Mouse (Mus musculus) spleen, adult 2 months (tissue): ENCODE measurements around the gene Gm11639. TPM values are rescaled to one million over a fixed set of nuclear protein-coding genes. Genes with fewer than 3 reads are reported as not detected.

Experiments used
- DNase-seq, 2 experiments: peaks; one replicate each; pipeline versions ENCODE4 v3.0.0 to v3.0.0-alpha.2; 2012 to 2021; ENCODE audit warnings: low spot score in 2 of 2, low read depth in 1 of 2
- H3K27ac ChIP-seq: fragments of 200-500 bp; 2 replicates; pipeline ENCODE4 v1.5.1; 2012; ENCODE audit warnings: low read length, inconsistent platforms; ENCODE audit not compliant: insufficient read depth
- H3K27me3 ChIP-seq: fragments of 200-500 bp; 2 replicates; pipeline ENCODE4 v1.6.1; 2012; ENCODE audit warnings: mild to moderate bottlenecking, moderate library complexity, low read length, inconsistent platforms; ENCODE audit not compliant: control insufficient read depth, insufficient read depth
- H3K36me3 ChIP-seq: fragments of 200-500 bp; 2 replicates; pipeline ENCODE4 v1.6.1; 2012; ENCODE audit warnings: mild to moderate bottlenecking, low read length, inconsistent platforms; ENCODE audit not compliant: control insufficient read depth, insufficient read depth
- H3K4me1 ChIP-seq: fragments of 200-500 bp; 2 replicates; pipeline ENCODE4 v1.6.1; 2011; ENCODE audit warnings: inconsistent platforms; ENCODE audit not compliant: control insufficient read depth, insufficient read depth, insufficient read length
- H3K4me3 ChIP-seq: fragments of 200-500 bp; 2 replicates; pipeline ENCODE4 v1.5.1; 2011; ENCODE audit warnings: mild to moderate bottlenecking, inconsistent platforms; ENCODE audit not compliant: insufficient read depth, insufficient read length; ENCODE audit errors: extremely low read depth
- CTCF ChIP-seq: fragments of 200-500 bp; IDR thresholded peaks from 2 replicates; pipeline ENCODE4 v1.5.1; 2011; ENCODE audit warnings: mild to moderate bottlenecking, inconsistent platforms; ENCODE audit not compliant: insufficient read depth, insufficient read length, insufficient replicate concordance; ENCODE audit errors: extremely low read depth
- POLR2A ChIP-seq: fragments of 200-500 bp; IDR thresholded peaks from 2 replicates; pipeline ENCODE4 v1.6.1; 2011; ENCODE audit warnings: low read depth, low read length, inconsistent platforms
- WGBS: fragments of 180-500 bp; shearing (Covaris S2); methylation state at CpG from one replicate; pipeline ENCODE4 v1.1.7; 2018; 5-methylcytosine and 5-hydroxymethylcytosine counted together
- polyA plus RNA-seq: library from polyadenylated mRNA; depleted of rRNA; stranded (reverse); fragments of >200 nt; gene quantifications from 2 replicates; pipeline ENCODE4 v1.2.3, GENCODE M21; 2012; rRNA removed

Gene Gm11639
- not detected in 2 replicates for polyA plus RNA-seq

DNA sequence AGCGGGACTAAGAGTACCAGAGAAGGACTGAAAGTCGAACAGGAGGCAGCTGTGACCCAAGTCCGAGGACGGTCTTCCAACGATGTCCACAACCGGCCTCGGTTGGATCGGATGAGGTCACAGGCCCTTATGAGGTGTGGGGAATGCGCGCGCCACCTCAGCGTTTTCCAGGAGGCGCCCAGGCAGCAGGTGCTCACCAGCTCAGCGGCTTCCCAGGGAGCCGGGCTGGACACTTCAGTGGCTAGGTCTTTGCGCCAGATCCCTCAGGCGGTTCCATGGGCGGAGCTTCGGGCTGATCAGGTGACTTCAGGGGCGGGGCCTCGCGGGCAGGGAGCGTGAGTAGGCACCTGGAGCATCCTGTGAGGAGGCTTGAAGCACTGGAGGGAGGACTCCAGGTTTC lies at the start of gene Gm11639:
TSS of gene Gm11639 (plus strand) at position 160 of the 400 bp plus-strand sequence.
- Histone ChIP-seq H3K27ac (no peak within 1 kb of the TSS), H3K36me3 (no peaks in the 10 kb centered on the region), H3K27me3 (no peaks in the 10 kb centered on the region), H3K4me1 (no peaks in the 10 kb centered on the region; the same call in 1 of the 2 replicates), H3K4me3 (no peak within 1 kb of the TSS)
- TF ChIP-seq POLR2A (no peak), CTCF (no peak)
- no peak for DNase-seq
- 68% methylated on average over 23 of the region's 23 CpGs for WGBS

DNA sequence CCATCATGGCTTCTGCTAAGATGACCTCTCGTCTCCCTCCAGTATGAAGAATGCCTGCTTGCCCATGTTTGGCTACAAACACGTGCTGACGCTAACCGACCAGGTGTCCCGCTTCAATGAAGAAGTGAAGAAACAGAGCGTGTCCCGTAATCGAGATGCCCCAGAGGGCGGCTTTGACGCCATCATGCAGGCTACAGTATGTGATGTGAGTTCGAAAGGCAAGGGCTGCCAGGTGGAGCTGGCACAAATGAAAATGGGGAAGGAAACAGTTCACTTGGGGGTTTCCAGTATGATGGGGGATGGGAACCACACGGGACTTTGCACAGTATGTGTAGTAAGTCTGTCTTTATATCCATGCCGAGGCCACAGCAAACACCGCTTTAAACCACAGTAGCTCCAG lies 48.5 kb upstream of the Gm11639 start:
- Histone ChIP-seq H3K4me3 (no peak overlapping the region), H3K36me3 (no peaks in the 10 kb centered on the region), H3K27me3 (no peaks in the 10 kb centered on the region), H3K4me1 (peaks cover 25% of the 10 kb centered on the region; the same call in 1 of the 2 replicates), H3K27ac (peak overlapping the region; percentile 80)
- WGBS, result 18% methylated on average over 14 of the region's 14 CpGs
- TF ChIP-seq CTCF, result no peak
- no peak; the same call in 1 of the 2 replicates for TF ChIP-seq POLR2A
- DNase-seq, result peak; percentile 86 to 93

GRCm38 (mm10) chr11:104638006-104638405 lies 47.5 kb upstream of the Gm11639 start:
- 77% methylated on average over 5 of the region's 5 CpGs for WGBS
- no peaks in the 10 kb centered on the region; the same call in 1 of the 2 replicates for H3K36me3 ChIP-seq
- DNase-seq, result no peak
- no peaks in the 10 kb centered on the region for H3K27me3 ChIP-seq
- peak overlapping the region; percentile 43; the same call in 1 of the 2 replicates for H3K27ac ChIP-seq
- no peak for TF ChIP-seq CTCF
- TF ChIP-seq POLR2A, result no peak
- H3K4me3 ChIP-seq, result no peak overlapping the region
- peaks cover 23% of the 10 kb centered on the region; the same call in 1 of the 2 replicates for H3K4me1 ChIP-seq

DNA sequence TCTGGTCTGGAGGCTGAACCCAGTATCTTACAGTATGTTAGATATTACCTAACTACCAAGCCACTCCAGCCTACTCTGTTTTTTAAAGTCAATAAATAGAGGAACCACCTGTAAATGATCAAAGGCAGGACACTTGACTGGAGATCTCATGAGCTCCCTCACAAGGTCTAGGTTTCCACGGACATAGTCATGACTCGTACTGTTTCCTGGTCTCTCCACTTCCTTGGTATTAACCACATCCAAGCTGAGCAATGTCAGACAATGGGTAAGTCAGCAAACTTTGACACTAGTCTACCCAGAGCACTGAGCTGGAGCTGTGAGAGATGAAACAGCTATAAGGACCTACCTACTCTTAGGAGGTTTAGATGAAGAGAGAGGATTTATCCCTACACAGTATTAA lies 46.6 kb upstream of the Gm11639 start:
- no peak for TF ChIP-seq POLR2A
- no peak for TF ChIP-seq CTCF
- peaks cover 23% of the 10 kb centered on the region; the same call in 1 of the 2 replicates for H3K4me1 ChIP-seq
- 18% methylated on average over 2 of the region's 2 CpGs for WGBS
- no peak overlapping the region for H3K27ac ChIP-seq
- H3K36me3 ChIP-seq, result no peaks in the 10 kb centered on the region; the same call in 1 of the 2 replicates
- no peak for DNase-seq
- no peaks in the 10 kb centered on the region for H3K27me3 ChIP-seq
- no peak overlapping the region for H3K4me3 ChIP-seq

GRCm38 (mm10) chr11:104639634-104640033 lies 45.9 kb upstream of the Gm11639 start:
- DNase-seq, result no peak
- peaks cover 23% of the 10 kb centered on the region; the same call in 1 of the 2 replicates for H3K4me1 ChIP-seq
- TF ChIP-seq CTCF, result no peak
- TF ChIP-seq POLR2A, result no peak
- H3K36me3 ChIP-seq, result no peaks in the 10 kb centered on the region; the same call in 1 of the 2 replicates
- 92% methylated on average over 9 of the region's 9 CpGs for WGBS
- H3K27me3 ChIP-seq, result no peaks in the 10 kb centered on the region
- H3K4me3 ChIP-seq, result no peak overlapping the region
- no peak overlapping the region for H3K27ac ChIP-seq

- no peaks in the 10 kb centered on the region for H3K27me3 ChIP-seq
- no peak overlapping the region for H3K4me3 ChIP-seq
- no peak for TF ChIP-seq POLR2A
- no peak for TF ChIP-seq CTCF
- no peak for DNase-seq
- no peak overlapping the region for H3K27ac ChIP-seq
- whole genome bisulfite sequencing, result 60% methylated on average over 10 of the region's 10 CpGs
- H3K36me3 ChIP-seq, result no peaks in the 10 kb centered on the region; the same call in 1 of the 2 replicates
- H3K4me1 ChIP-seq, result peaks cover 29% of the 10 kb centered on the region; the same call in 1 of the 2 replicates
Observed at GRCm38 (mm10) chr11:104640894-104641293, 44.6 kb upstream of the Gm11639 start.

DNA sequence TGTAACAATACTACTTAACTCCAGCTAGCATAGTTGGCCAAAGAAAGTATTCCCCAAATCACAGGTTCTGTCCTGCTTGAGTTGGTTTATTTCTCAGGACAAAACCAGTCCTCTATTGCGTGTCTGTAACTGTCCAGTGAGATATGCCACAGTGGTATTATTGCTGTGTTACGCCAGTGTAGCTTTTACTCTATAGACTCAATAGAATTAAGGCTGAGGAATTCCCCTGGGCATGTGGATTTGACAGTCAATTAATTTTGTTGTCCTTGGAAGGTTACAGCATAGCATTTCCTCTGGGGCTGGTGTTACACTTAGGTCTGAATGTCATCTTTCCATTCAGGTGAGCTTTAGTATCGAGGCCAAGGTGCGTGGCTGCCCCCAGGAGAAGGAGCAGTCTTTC lies 42.3 kb upstream of the Gm11639 start:
- 87% methylated on average over 4 of the region's 4 CpGs for WGBS
- H3K36me3 ChIP-seq, result no peaks in the 10 kb centered on the region; the same call in 1 of the 2 replicates
- H3K27me3 ChIP-seq, result no peaks in the 10 kb centered on the region
- TF ChIP-seq CTCF (no peak), POLR2A (no peak)
- peaks cover 29% of the 10 kb centered on the region; the same call in 1 of the 2 replicates for H3K4me1 ChIP-seq
- no peak overlapping the region for H3K27ac ChIP-seq
- H3K4me3 ChIP-seq, result no peak overlapping the region
- no peak for DNase-seq
